Mouse (Mus musculus): ENCODE results near the gene Ttc9c.

- no peak for TF ChIP-seq POLR2A (IDR thresholded peaks at IDR 0.05; ENCODE audit: low read depth, low read length)
- TF ChIP-seq CTCF (IDR thresholded peaks at IDR 0.05; ENCODE audit: extremely low read depth, insufficient read depth, insufficient read length, insufficient replicate concordance): no peak
These were observed 11.5 kb upstream of the Ttc9c start for GRCm38 (mm10) chr19:8830664-8831063.

All from spleen, adult 2 months (tissue).